8 mouse cellular contexts compared by ENCODE assay signal in the genomic region with DNA sequence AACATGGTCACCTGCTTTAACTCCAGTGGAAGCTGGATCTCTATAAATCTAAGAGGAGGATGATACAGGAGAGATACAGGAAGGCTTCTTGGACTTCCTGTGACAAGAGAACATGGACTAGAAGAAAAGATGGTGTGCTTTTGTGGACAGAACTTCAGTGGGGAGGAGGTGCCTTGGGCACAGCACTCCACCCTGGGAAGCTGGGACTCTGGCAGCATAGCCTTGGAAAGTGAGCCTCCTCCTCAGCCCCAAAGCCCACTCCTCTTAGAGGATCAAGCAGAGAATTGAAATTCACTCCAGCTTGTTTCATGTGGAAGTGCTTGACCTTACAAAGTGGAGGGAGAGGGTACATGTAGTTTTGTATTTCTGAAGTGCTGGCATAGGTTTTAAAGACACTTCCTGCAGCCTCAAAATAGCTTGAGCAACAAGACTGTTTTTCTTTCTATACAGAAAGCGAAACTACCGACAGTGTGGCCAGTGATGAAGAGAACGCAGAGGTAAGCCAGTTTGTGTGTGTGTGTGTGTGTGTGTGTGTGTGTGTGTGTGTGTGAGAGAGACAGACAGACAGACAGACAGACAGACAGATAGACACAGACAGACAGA.
DNase-seq lines count a peak whose midpoint lies in the region; ATAC-seq and TF ChIP-seq lines count a peak whose summit lies in the region.

No protein-coding gene starts in this region.

- no peak overlapping the region for H3K9ac ChIP-seq in hindbrain, postnatal 0 days (replicated peaks; ENCODE audit: low read length)
- H3K9ac ChIP-seq in heart, embryonic 16.5 days (ENCODE audit: low read length), result no peak overlapping the region

- intact Hi-C loops in left cerebral cortex, postnatal 25 days (cut with DNase I), result loop anchor here (5.0 to 10.0 kb wide), 2 partner anchors 90 to 102 kb away; no protein-coding TSS in a partner anchor

- ATAC-seq in hindbrain, postnatal 0 days, result no peak
- no peak for ATAC-seq in heart, embryonic 16.5 days (replicated peaks; ENCODE audit: extremely low read depth, insufficient read depth, low FRiP score)

- H3K79me2 ChIP-seq in macrophage (ENCODE audit: inconsistent target), result peaks cover 54% of the 10 kb centered on the region

- TF ChIP-seq CTCF in hindbrain, postnatal 0 days (IDR thresholded peaks at IDR 0.05; ENCODE audit: low read depth), result no peak

- no peak overlapping the region for H3K4me3 ChIP-seq in hindbrain, postnatal 0 days (ENCODE audit: low read length)
- no peak overlapping the region for H3K4me3 ChIP-seq in hindbrain, embryonic 10.5 days
- H3K4me3 ChIP-seq in heart, embryonic 16.5 days (ENCODE audit: low read length), result no peak overlapping the region
- no peak overlapping the region for H3K4me3 ChIP-seq in macrophage (ENCODE audit: inconsistent target)

- DNase-seq in hindbrain, postnatal 0 days (ENCODE audit: low spot score), result no peak
- DNase-seq in hindbrain, embryonic 10.5 days (ENCODE audit: low spot score), result no peak
- peak; percentile 6 to 7 for DNase-seq in CD8-positive naive resting alpha-beta T cell, adult 2 months (ENCODE audit: low read depth in 2 of 2, low spot score in 2 of 2)
- DNase-seq in c-Kit-positive CD71-positive TER-119-positive erythroid progenitor cells, embryonic 14.5 days (ENCODE audit: low spot score), result no peak
- DNase-seq in urinary bladder, postnatal 4 days (ENCODE audit: low spot score in 2 of 2), result no peak
- no peak for DNase-seq in left cerebral cortex, postnatal 25 days (ENCODE audit: low spot score in 2 of 2)

- peak overlapping the region; percentile 45; the same call in 1 of the 2 replicates for H3K27ac ChIP-seq in hindbrain, postnatal 0 days
- no peak overlapping the region for H3K27ac ChIP-seq in hindbrain, embryonic 10.5 days
- H3K27ac ChIP-seq in heart, embryonic 16.5 days (ENCODE audit: low read length), result peak overlapping the region; percentile 85
- H3K27ac ChIP-seq in macrophage, result peak overlapping the region; percentile 99

- no peaks in the 10 kb centered on the region for H3K9me3 ChIP-seq in hindbrain, postnatal 0 days (ENCODE audit: low read length)
- no peaks in the 10 kb centered on the region for H3K9me3 ChIP-seq in hindbrain, embryonic 10.5 days
- no peaks in the 10 kb centered on the region for H3K9me3 ChIP-seq in heart, embryonic 16.5 days (replicated peaks; ENCODE audit: control insufficient read depth, low read length)

- no peaks in the 10 kb centered on the region for H3K4me1 ChIP-seq in hindbrain, postnatal 0 days (ENCODE audit: insufficient read depth, low read length)
- peaks cover 15% of the 10 kb centered on the region; the same call in 1 of the 2 replicates for H3K4me1 ChIP-seq in hindbrain, embryonic 10.5 days (replicated peaks)
- H3K4me1 ChIP-seq in heart, embryonic 16.5 days (ENCODE audit: control insufficient read depth, insufficient read depth, low read length), result peaks cover 22% of the 10 kb centered on the region; the same call in 1 of the 2 replicates

- 90% methylated on average over 3 of the region's 3 CpGs for WGBS in hindbrain, postnatal 0 days
- 87% methylated on average over 3 of the region's 3 CpGs for WGBS in hindbrain, embryonic 10.5 days
- WGBS in heart, embryonic 16.5 days, result 40% methylated on average over 3 of the region's 3 CpGs
- 0% methylated on average over 2 of the region's 3 CpGs for WGBS in macrophage (ENCODE audit: missing documents)

- H3K36me3 ChIP-seq in hindbrain, postnatal 0 days (ENCODE audit: insufficient read depth, low read length), result no peaks in the 10 kb centered on the region; the same call in 1 of the 2 replicates
- H3K36me3 ChIP-seq in hindbrain, embryonic 10.5 days, result peaks cover 52% of the 10 kb centered on the region
- peaks cover 16% of the 10 kb centered on the region for H3K36me3 ChIP-seq in heart, embryonic 16.5 days (ENCODE audit: control insufficient read depth, insufficient read depth)
- peaks cover 42% of the 10 kb centered on the region for H3K36me3 ChIP-seq in macrophage (ENCODE audit: inconsistent target)

- H3K4me2 ChIP-seq in hindbrain, postnatal 0 days (ENCODE audit: low read depth, low read length), result no peak overlapping the region
- peak overlapping the region; percentile 28 for H3K4me2 ChIP-seq in heart, embryonic 16.5 days (ENCODE audit: low read depth, low read length)

- no peaks in the 10 kb centered on the region for H3K27me3 ChIP-seq in hindbrain, postnatal 0 days (ENCODE audit: insufficient read depth, low read length)
- no peaks in the 10 kb centered on the region for H3K27me3 ChIP-seq in hindbrain, embryonic 10.5 days (ENCODE audit: insufficient read depth, poor library complexity, severe bottlenecking)
- H3K27me3 ChIP-seq in heart, embryonic 16.5 days (ENCODE audit: control insufficient read depth, insufficient read depth, low read length), result no peaks in the 10 kb centered on the region

Comparison
In these comparisons a context has a peak if more than half of its experiments do, and no peak if none do; other contexts are left out.
1. DNase-seq: peak in CD8-positive naive resting alpha-beta T cell, adult 2 months (2 of 2); none in hindbrain, postnatal 0 days (single experiment), hindbrain, embryonic 10.5 days (single experiment), c-Kit-positive CD71-positive TER-119-positive erythroid progenitor cells, embryonic 14.5 days (single experiment), urinary bladder, postnatal 4 days (0 of 2) and left cerebral cortex, postnatal 25 days (0 of 2).